Mouse (Mus musculus): ENCODE measurements around the gene Rnf212b. TPM values are rescaled to one million over a fixed set of nuclear protein-coding genes. Genes with fewer than 3 reads are reported as not detected.

The Rnf212b gene
- polyA plus RNA-seq (2014; fragmentation: Illumina TruSeq; extraction: RNeasy Lipid Tissue Mini Kit (QIAGEN cat#74804); ENCODE audit: low read depth, low replicate concordance), result not detected

GRCm38 (mm10) chr14:54813991-54814390 lies at the start of gene Rnf212b:
Gene Rnf212b (plus strand): TSS chr14:54814141.

GRCm38 (mm10) chr14:54781610-54782365 lies 32.2 kb upstream of the Rnf212b start, which contains the start of gene Slc7a8:
Gene Slc7a8 (minus strand): TSS chr14:54781946.

DNA sequence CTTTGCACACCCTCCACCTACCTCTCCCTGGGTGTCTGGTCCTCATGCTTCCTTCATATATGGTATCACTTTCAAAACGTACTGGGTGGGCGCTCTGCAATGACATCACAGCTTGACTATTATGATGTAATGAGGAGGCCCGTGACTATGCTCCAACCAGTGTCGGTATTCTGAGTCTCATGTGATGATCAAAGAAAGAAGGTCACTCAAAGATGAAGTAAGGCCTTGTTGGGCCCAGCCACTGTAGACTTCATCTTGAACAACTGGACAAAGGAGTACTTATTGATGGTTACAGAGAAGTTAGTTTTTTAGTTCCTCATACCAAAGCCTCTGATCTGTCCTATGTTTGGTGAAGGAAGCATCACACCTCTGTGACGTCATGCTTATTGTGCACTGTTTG lies 56.9 kb downstream of the Rnf212b start, which contains the start of gene Homez:
TSS of gene Homez (minus strand) at position 101 of the 400 bp plus-strand sequence.

DNA sequence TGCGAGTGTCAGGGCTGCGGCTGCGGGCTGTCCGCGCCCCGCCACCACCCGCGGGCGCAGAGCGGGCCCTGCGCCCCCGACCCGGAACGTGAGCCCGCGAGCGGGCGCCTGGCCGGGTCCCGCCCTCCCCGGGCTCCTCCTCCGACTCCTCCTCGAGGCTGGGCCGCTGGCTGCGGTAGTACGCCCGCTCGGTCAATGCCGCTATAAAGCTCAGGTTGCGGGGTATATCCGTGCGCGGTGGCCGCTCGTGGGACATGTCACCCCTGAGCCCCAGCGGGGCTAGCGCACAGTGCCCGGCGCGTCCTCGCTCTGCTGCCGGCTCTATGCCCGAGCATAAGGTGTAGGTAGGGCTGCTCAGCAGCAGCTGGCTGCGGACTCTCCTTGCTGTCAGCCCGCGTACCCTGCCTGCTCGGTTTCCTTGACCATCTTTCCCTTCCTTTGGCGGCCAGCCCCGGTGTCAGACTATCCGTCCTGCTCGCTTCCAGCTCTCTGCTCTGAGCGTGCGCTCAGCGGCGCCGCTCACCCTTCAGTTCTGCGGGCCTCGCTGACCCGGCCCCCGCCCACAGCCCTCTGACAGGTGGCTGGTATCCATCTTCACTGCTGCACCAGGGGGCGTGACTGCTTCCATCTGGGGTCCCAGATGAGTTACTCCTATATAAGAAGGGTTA lies 63.2 kb downstream of the Rnf212b start, which contains the start of gene Ppp1r3e:
TSS of gene Ppp1r3e (minus strand) at position 503 of the 668 bp plus-strand sequence.

GRCm38 (mm10) chr14:54883154-54884021 lies 69.4 kb downstream of the Rnf212b start, which contains the start of the genes Bcl2l2 and Gm20521:
Gene Bcl2l2 (plus strand): TSS chr14:54883377.
Gene Gm20521 (plus strand): TSS chr14:54883441.

DNA sequence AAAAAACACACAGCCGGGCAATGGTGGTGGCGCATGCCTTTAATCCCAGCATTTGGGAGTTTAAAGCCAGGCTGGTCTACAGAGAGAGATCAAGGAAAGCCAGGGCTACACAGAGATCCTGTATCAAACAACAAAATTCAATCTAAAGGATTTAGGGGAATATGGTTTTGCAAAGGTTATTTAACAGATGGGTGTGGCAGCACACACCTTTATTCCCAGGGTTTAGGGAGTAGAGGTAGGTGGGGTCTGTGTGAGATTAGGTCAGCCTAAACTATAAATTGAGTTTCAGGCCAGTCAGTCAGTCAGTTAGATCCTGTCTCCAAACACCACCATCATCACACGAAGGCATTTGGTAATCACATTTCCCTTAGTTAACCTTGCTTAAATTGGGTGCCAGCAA lies 78.3 kb downstream of the Rnf212b start, which contains the start of gene Pabpn1:
TSS of gene Pabpn1 (plus strand) at position 301 of the 400 bp plus-strand sequence.

Other genes with a start within 250 kb of the Rnf212b start
- gene Ajuba, start 236.6 kb upstream of the Rnf212b start, polyA plus RNA-seq (2014; fragmentation: Illumina TruSeq; extraction: RNeasy Lipid Tissue Mini Kit (QIAGEN cat#74804); ENCODE audit: low read depth, low replicate concordance), result 5.1 TPM
- 0.93 TPM for gene 4931414P19Rik, start 208.1 kb upstream of the Rnf212b start, polyA plus RNA-seq (2014; fragmentation: Illumina TruSeq; extraction: RNeasy Lipid Tissue Mini Kit (QIAGEN cat#74804); ENCODE audit: low read depth, low replicate concordance)
- gene Psmb5, start 196.1 kb upstream of the Rnf212b start, polyA plus RNA-seq (2014; fragmentation: Illumina TruSeq; extraction: RNeasy Lipid Tissue Mini Kit (QIAGEN cat#74804); ENCODE audit: low read depth, low replicate concordance), result 7.7 TPM
- gene Psmb11, start 192.7 kb upstream of the Rnf212b start, polyA plus RNA-seq (2014; fragmentation: Illumina TruSeq; extraction: RNeasy Lipid Tissue Mini Kit (QIAGEN cat#74804); ENCODE audit: low read depth, low replicate concordance), result not detected
- not detected for gene Gm17606, start 173.2 kb upstream of the Rnf212b start, polyA plus RNA-seq (2014; fragmentation: Illumina TruSeq; extraction: RNeasy Lipid Tissue Mini Kit (QIAGEN cat#74804); ENCODE audit: low read depth, low replicate concordance)
- not detected for gene Cdh24, start 172.8 kb upstream of the Rnf212b start, polyA plus RNA-seq (2014; fragmentation: Illumina TruSeq; extraction: RNeasy Lipid Tissue Mini Kit (QIAGEN cat#74804); ENCODE audit: low read depth, low replicate concordance)
- 13.9 TPM for gene 1700123O20Rik, start 127.9 kb upstream of the Rnf212b start, polyA plus RNA-seq (2014; fragmentation: Illumina TruSeq; extraction: RNeasy Lipid Tissue Mini Kit (QIAGEN cat#74804); ENCODE audit: low read depth, low replicate concordance)
- 40.7 TPM for gene Acin1, start 127.2 kb upstream of the Rnf212b start, polyA plus RNA-seq (2014; fragmentation: Illumina TruSeq; extraction: RNeasy Lipid Tissue Mini Kit (QIAGEN cat#74804); ENCODE audit: low read depth, low replicate concordance)
- not detected for gene Gm29776, start 115.3 kb upstream of the Rnf212b start, polyA plus RNA-seq (2014; fragmentation: Illumina TruSeq; extraction: RNeasy Lipid Tissue Mini Kit (QIAGEN cat#74804); ENCODE audit: low read depth, low replicate concordance)
- gene Cebpe, start 102.0 kb upstream of the Rnf212b start, polyA plus RNA-seq (2014; fragmentation: Illumina TruSeq; extraction: RNeasy Lipid Tissue Mini Kit (QIAGEN cat#74804); ENCODE audit: low read depth, low replicate concordance), result not detected
- gene Slc7a8, start 32.2 kb upstream of the Rnf212b start, polyA plus RNA-seq (2014; fragmentation: Illumina TruSeq; extraction: RNeasy Lipid Tissue Mini Kit (QIAGEN cat#74804); ENCODE audit: low read depth, low replicate concordance), result 0.82 TPM
- 3.0 TPM for gene Homez, start 56.8 kb downstream of the Rnf212b start, polyA plus RNA-seq (2014; fragmentation: Illumina TruSeq; extraction: RNeasy Lipid Tissue Mini Kit (QIAGEN cat#74804); ENCODE audit: low read depth, low replicate concordance)
- gene Ppp1r3e, start 63.4 kb downstream of the Rnf212b start, polyA plus RNA-seq (2014; fragmentation: Illumina TruSeq; extraction: RNeasy Lipid Tissue Mini Kit (QIAGEN cat#74804); ENCODE audit: low read depth, low replicate concordance), result 4.6 TPM
- gene Bcl2l2, start 69.2 kb downstream of the Rnf212b start, polyA plus RNA-seq (2014; fragmentation: Illumina TruSeq; extraction: RNeasy Lipid Tissue Mini Kit (QIAGEN cat#74804); ENCODE audit: low read depth, low replicate concordance), result 7.7 TPM
- gene Gm20521, start 69.3 kb downstream of the Rnf212b start, polyA plus RNA-seq (2014; fragmentation: Illumina TruSeq; extraction: RNeasy Lipid Tissue Mini Kit (QIAGEN cat#74804); ENCODE audit: low read depth, low replicate concordance), result not detected
- 42.0 TPM for gene Pabpn1, start 78.4 kb downstream of the Rnf212b start, polyA plus RNA-seq (2014; fragmentation: Illumina TruSeq; extraction: RNeasy Lipid Tissue Mini Kit (QIAGEN cat#74804); ENCODE audit: low read depth, low replicate concordance)
- gene Slc22a17, start 99.0 kb downstream of the Rnf212b start, polyA plus RNA-seq (2014; fragmentation: Illumina TruSeq; extraction: RNeasy Lipid Tissue Mini Kit (QIAGEN cat#74804); ENCODE audit: low read depth, low replicate concordance), result not detected
- gene Efs, start 112.0 kb downstream of the Rnf212b start, polyA plus RNA-seq (2014; fragmentation: Illumina TruSeq; extraction: RNeasy Lipid Tissue Mini Kit (QIAGEN cat#74804); ENCODE audit: low read depth, low replicate concordance), result not detected
- not detected for gene Il25, start 118.6 kb downstream of the Rnf212b start, polyA plus RNA-seq (2014; fragmentation: Illumina TruSeq; extraction: RNeasy Lipid Tissue Mini Kit (QIAGEN cat#74804); ENCODE audit: low read depth, low replicate concordance)
- gene Cmtm5, start 122.1 kb downstream of the Rnf212b start, polyA plus RNA-seq (2014; fragmentation: Illumina TruSeq; extraction: RNeasy Lipid Tissue Mini Kit (QIAGEN cat#74804); ENCODE audit: low read depth, low replicate concordance), result not detected
- not detected for gene Myh6, start 152.8 kb downstream of the Rnf212b start, polyA plus RNA-seq (2014; fragmentation: Illumina TruSeq; extraction: RNeasy Lipid Tissue Mini Kit (QIAGEN cat#74804); ENCODE audit: low read depth, low replicate concordance)
- gene Gm17428, start 162.8 kb downstream of the Rnf212b start, polyA plus RNA-seq (2014; fragmentation: Illumina TruSeq; extraction: RNeasy Lipid Tissue Mini Kit (QIAGEN cat#74804); ENCODE audit: low read depth, low replicate concordance), result not detected
- not detected for gene Myh7, start 180.5 kb downstream of the Rnf212b start, polyA plus RNA-seq (2014; fragmentation: Illumina TruSeq; extraction: RNeasy Lipid Tissue Mini Kit (QIAGEN cat#74804); ENCODE audit: low read depth, low replicate concordance)
- gene Ngdn, start 201.3 kb downstream of the Rnf212b start, polyA plus RNA-seq (2014; fragmentation: Illumina TruSeq; extraction: RNeasy Lipid Tissue Mini Kit (QIAGEN cat#74804); ENCODE audit: low read depth, low replicate concordance), result 6.7 TPM